Mouse (Mus musculus) kidney, embryonic 14.5 days (tissue): ENCODE data around the gene Kcnn3. TPM values are rescaled to one million over a fixed set of nuclear protein-coding genes. Genes with fewer than 3 reads are reported as not detected.
A peak's percentile ranks its signal among the peaks of the same experiment; 100 is the strongest.

Experiments used
- ATAC-seq: fragments of 200-750 bp; cut with Nextera tagmentation; 2 replicates; pipeline ENCODE4 v1.8.0; 2017; ENCODE audit warnings: moderate number of reproducible peaks, mild to moderate bottlenecking, moderate TSS enrichment, moderate library complexity; ENCODE audit not compliant: low FRiP score, low TSS enrichment
- H3K27ac ChIP-seq: fragments of 300-500 bp; sonication (generic); 2 replicates; pipeline ENCODE4 v1.5.1; 2014; ENCODE audit warnings: low read depth, mild to moderate bottlenecking, low read length, moderate library complexity, mixed read lengths
- H3K27me3 ChIP-seq: fragments of 300-500 bp; sonication (generic); 2 replicates; pipeline ENCODE4 v1.6.1; 2014; ENCODE audit warnings: mild to moderate bottlenecking, low read length; ENCODE audit not compliant: control insufficient read depth, insufficient read depth
- H3K36me3 ChIP-seq: fragments of 300-500 bp; sonication (generic); 2 replicates; pipeline ENCODE4 v1.6.1; 2014; ENCODE audit warnings: low read length, mixed read lengths; ENCODE audit not compliant: control insufficient read depth, insufficient read depth
- H3K4me1 ChIP-seq: fragments of 300-500 bp; sonication (generic); 2 replicates; pipeline ENCODE4 v1.6.1; 2014; ENCODE audit warnings: low read length, mixed read lengths; ENCODE audit not compliant: control insufficient read depth, insufficient read depth
- H3K4me2 ChIP-seq: fragments of 300-500 bp; sonication (generic); replicated peaks from 2 replicates; pipeline ENCODE4 v1.6.1; 2014; ENCODE audit warnings: low read depth, mild to moderate bottlenecking, low read length
- H3K4me3 ChIP-seq: fragments of 300-500 bp; sonication (generic); 2 replicates; pipeline ENCODE4 v1.5.1; 2014; ENCODE audit warnings: mild to moderate bottlenecking, low read length
- H3K9ac ChIP-seq: fragments of 300-500 bp; sonication (generic); 2 replicates; pipeline ENCODE4 v1.6.1; 2014; ENCODE audit warnings: low read depth, mild to moderate bottlenecking, low read length, moderate library complexity
- H3K9me3 ChIP-seq: fragments of 300-500 bp; sonication (generic); 2 replicates; pipeline ENCODE4 v1.6.1; 2016; ENCODE audit warnings: low read length; ENCODE audit not compliant: control insufficient read depth
- WGBS: fragments of 180-500 bp; shearing (Covaris S2); extraction: QIAGEN DNeasy Blood & Tissue Kit; methylation state at CpG from one replicate; pipeline ENCODE4 v1.1.7; 2014; 5-methylcytosine and 5-hydroxymethylcytosine counted together
- polyA plus RNA-seq: library from polyadenylated mRNA; unstranded; fragments of >200 nt; fragmentation: Nextera tagmentation; extraction: Ambion mirVana; gene quantifications from 2 replicates; pipeline ENCODE4 v1.2.1, GENCODE M21; 2014

Gene Kcnn3
- polyA plus RNA-seq, 1 experiment from 2014 or later, result 2.1 TPM

- Histone ChIP-seq H3K4me3 (no peak overlapping the region), H3K27ac (no peak overlapping the region), H3K4me2 (peak overlapping the region; percentile 23; the same call in 1 of the 2 replicates), H3K36me3 (no peaks in the 10 kb centered on the region), H3K4me1 (no peaks in the 10 kb centered on the region), H3K27me3 (no peaks in the 10 kb centered on the region), H3K9ac (no peak overlapping the region), H3K9me3 (no peaks in the 10 kb centered on the region)
- peak; percentile 44; the same call in 1 of the 2 replicates for ATAC-seq
- WGBS, result 15% methylated on average over 4 of the region's 4 CpGs
Observed at GRCm38 (mm10) chr3:89510979-89511378, 9.0 kb upstream of the Kcnn3 start.

DNA sequence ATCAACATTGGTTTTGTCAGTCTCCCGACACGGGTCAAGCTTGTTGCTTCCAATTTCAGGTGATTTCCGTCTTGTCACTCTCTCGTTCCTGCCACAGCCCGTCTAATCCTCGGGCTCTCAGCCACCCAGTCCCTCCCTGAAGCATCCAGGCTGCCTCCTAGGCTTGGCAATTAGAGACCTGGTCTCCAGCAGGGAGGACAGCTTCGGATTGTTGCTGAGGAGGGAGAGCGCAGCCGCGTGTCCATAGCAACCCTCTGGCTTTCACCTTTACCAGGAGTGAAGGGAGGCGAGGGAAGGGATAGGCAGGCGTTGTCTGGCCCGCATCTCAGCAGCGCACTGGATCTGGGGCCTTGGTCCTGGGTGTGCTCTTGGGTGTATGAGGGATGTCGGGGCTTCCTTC lies 8.6 kb upstream of the Kcnn3 start:
- ATAC-seq, result peak; percentile 50; the same call in 1 of the 2 replicates
- no peaks in the 10 kb centered on the region for H3K36me3 ChIP-seq
- H3K4me1 ChIP-seq, result no peaks in the 10 kb centered on the region
- peak overlapping the region; percentile 23; the same call in 1 of the 2 replicates for H3K4me2 ChIP-seq
- no peak overlapping the region for H3K4me3 ChIP-seq
- no peaks in the 10 kb centered on the region for H3K9me3 ChIP-seq
- no peaks in the 10 kb centered on the region for H3K27me3 ChIP-seq
- no peak overlapping the region for H3K27ac ChIP-seq
- H3K9ac ChIP-seq, result no peak overlapping the region; the same call in 1 of the 2 replicates
- 25% methylated on average over 15 of the region's 15 CpGs for WGBS

DNA sequence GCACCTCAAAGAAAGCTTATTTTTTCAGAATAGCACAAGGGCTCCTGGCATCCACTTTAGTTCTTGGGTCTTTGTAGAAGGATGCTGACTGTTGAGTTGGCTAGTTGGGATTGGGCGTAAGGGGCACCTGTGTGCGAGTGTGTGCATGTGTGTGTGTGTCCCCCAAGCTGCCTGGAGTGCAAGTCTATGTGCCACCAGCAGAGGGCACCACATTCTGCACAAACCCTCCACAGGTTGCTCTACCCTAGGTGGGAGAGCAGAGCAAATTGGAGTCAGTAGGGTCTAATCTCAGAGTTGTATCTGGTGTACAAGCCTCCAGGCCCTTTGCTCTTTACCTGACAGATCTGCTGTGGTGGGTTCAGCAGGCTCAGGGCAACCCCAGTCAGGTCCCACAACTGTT lies 7.7 kb upstream of the Kcnn3 start:
- no peak for ATAC-seq
- 0 out of 2 replicates have a peak, but pooled peaks cover 5% of the 10 kb centered on the region for H3K9me3 ChIP-seq
- WGBS, result 92% methylated on average over 2 of the region's 2 CpGs

DNA sequence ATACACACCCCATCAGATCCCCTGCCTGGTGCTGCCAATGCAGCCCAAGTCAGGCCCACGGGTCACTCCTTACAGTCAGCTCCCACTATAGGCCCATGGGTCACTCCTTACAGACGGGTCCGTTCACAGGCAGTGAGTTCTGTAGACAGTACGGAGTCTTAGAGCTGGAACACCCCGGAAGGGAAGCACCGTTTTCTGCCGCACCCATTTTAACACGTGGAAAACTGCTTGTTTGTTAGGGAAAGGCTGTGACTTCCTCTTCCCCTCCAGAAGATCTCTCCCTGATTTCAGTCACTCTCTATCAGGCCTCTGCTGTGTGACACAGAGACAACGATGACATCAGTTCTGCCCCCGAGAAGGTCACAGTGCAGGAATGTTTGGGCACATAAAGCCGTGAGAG lies 4.5 kb upstream of the Kcnn3 start:
- Histone ChIP-seq H3K9me3 (0 out of 2 replicates have a peak, but pooled peaks cover 5% of the 10 kb centered on the region), H3K27me3 (no peaks in the 10 kb centered on the region), H3K4me1 (no peaks in the 10 kb centered on the region; the same call in 1 of the 2 replicates), H3K36me3 (no peaks in the 10 kb centered on the region), H3K9ac (no peak overlapping the region), H3K4me2 (no peak overlapping the region), H3K4me3 (no peak overlapping the region), H3K27ac (no peak overlapping the region)
- 65% methylated on average over 11 of the region's 11 CpGs for WGBS
- no peak for ATAC-seq

More for the DNA sequence above, 7.7 kb upstream of the Kcnn3 start:
- Histone ChIP-seq H3K4me3 (no peak overlapping the region), H3K27me3 (no peaks in the 10 kb centered on the region), H3K36me3 (no peaks in the 10 kb centered on the region), H3K4me2 (no peak overlapping the region), H3K9ac (no peak overlapping the region), H3K27ac (no peak overlapping the region), H3K4me1 (no peaks in the 10 kb centered on the region)

GRCm38 (mm10) chr3:89516321-89516720 lies 3.6 kb upstream of the Kcnn3 start:
- H3K36me3 ChIP-seq, result no peaks in the 10 kb centered on the region
- H3K4me1 ChIP-seq, result peaks cover 4% of the 10 kb centered on the region; the same call in 1 of the 2 replicates
- no peak overlapping the region for H3K4me2 ChIP-seq
- no peak overlapping the region for H3K4me3 ChIP-seq
- H3K9ac ChIP-seq, result no peak overlapping the region
- WGBS, result 87% methylated on average over 5 of the region's 5 CpGs
- no peaks in the 10 kb centered on the region for H3K27me3 ChIP-seq
- ATAC-seq, result no peak
- 0 out of 2 replicates have a peak, but pooled peaks cover 5% of the 10 kb centered on the region for H3K9me3 ChIP-seq
- no peak overlapping the region for H3K27ac ChIP-seq

- no peak overlapping the region for H3K27ac ChIP-seq
- H3K4me2 ChIP-seq, result peak overlapping the region; percentile 88
- no peaks in the 10 kb centered on the region for H3K36me3 ChIP-seq
- ATAC-seq, result peak; percentile 3
- H3K4me3 ChIP-seq, result peak overlapping the region; percentile 44
- H3K9me3 ChIP-seq, result 0 out of 2 replicates have a peak, but pooled peaks cover 5% of the 10 kb centered on the region
- no peaks in the 10 kb centered on the region; the same call in none of the 2 replicates for H3K27me3 ChIP-seq
- H3K9ac ChIP-seq, result peak overlapping the region; percentile 48
- peaks cover 20% of the 10 kb centered on the region for H3K4me1 ChIP-seq
- WGBS, result 4% methylated on average over 25 of the region's 25 CpGs
Observed at GRCm38 (mm10) chr3:89520618-89521502, 896 bp downstream of the Kcnn3 start.

DNA sequence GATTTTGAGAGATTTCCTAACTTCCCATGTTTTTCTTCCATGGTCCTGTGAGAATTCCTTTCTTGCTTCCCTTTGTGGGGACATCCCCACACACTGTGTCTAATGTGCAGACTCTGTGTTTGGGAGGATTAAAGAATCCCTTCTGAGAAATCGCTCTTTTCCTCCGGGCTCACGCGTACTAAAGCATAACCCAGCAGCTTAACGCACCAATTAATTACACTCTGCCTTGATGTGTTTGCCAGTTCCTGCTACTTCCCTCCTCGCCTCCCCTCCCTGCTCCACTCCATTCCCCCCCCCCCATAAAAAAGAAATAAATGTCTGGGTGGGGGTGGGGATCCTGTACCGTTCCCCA lies 1.5 kb downstream of the Kcnn3 start:
- Histone ChIP-seq H3K9ac (no peak overlapping the region; the same call in 1 of the 2 replicates), H3K4me1 (peaks cover 21% of the 10 kb centered on the region), H3K27me3 (no peaks in the 10 kb centered on the region; the same call in none of the 2 replicates), H3K36me3 (no peaks in the 10 kb centered on the region), H3K9me3 (0 out of 2 replicates have a peak, but pooled peaks cover 5% of the 10 kb centered on the region), H3K4me2 (peak overlapping the region; percentile 88), H3K27ac (no peak overlapping the region), H3K4me3 (peak overlapping the region; percentile 44)
- ATAC-seq, result no peak
- 2% methylated on average over 7 of the region's 7 CpGs for WGBS

- Histone ChIP-seq H3K4me1 (peaks cover 24% of the 10 kb centered on the region), H3K36me3 (no peaks in the 10 kb centered on the region), H3K9me3 (no peaks in the 10 kb centered on the region), H3K27ac (no peak overlapping the region), H3K4me3 (peak overlapping the region; percentile 44), H3K27me3 (no peaks in the 10 kb centered on the region; the same call in none of the 2 replicates), H3K4me2 (peak overlapping the region; percentile 88), H3K9ac (no peak overlapping the region)
- WGBS, result 33% methylated on average over 6 of the region's 6 CpGs
- ATAC-seq, result no peak
Observed at GRCm38 (mm10) chr3:89522450-89523128, 2.6 kb downstream of the Kcnn3 start.
